Mouse (Mus musculus): ENCODE results near the gene Top2b.

The Top2b gene

DNA sequence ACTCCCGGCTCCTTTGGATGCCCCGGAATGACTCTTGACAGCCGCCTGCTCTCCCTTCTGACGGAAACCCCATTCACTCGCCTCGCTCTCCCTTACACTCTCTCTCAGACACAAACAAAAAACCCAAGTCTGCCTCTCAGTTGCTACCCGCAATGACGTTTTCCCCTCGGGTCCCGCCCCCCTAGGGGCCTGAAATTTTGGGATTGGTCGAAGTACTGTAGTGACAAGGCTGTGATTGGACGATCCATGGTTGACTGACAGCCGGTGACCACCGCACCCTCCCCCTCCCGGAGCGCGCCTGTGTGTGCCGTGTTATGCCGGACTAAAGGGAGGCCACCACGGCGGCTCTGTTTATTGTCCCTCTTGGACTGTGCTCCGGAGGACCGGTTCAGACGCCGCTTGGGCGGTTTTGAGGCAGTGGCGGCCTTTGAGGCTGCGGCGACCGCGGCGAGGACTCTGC lies at the start of gene Top2b:
Top2b (plus strand) TSS at position 302 of the 460 bp plus-strand sequence.
- DNase-seq (ENCODE audit: low read depth, low spot score): peak; percentile 84

- DNase-seq (ENCODE audit: low read depth, low spot score): no peak
These were observed 48.3 kb upstream of the Top2b start for GRCm38 (mm10) chr14:16316715-16317114.

GRCm38 (mm10) chr14:16319818-16320217 lies 45.2 kb upstream of the Top2b start:
- DNase-seq (ENCODE audit: low read depth, low spot score): no peak

- no peak for DNase-seq (ENCODE audit: low read depth, low spot score)
These were observed 40.6 kb upstream of the Top2b start for GRCm38 (mm10) chr14:16324394-16324793.

DNA sequence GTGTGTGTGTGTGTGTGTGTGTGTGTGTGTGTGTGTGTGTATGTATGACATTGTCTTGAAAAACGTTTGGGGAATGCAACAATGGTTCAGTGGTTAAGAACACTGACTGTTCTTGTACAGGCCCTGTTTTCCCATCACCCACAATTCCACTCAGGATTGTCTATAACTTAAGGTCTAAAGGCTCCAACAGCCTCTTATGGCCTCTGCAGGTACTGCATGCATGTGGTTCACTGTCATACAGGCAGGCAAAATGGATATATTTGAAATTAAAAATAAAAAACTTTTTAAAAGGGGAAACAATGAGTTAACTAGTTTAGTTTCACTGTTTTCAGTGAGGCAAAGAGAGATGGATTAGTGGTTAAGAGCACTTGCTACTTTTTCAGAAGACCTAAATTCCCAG lies 39.8 kb upstream of the Top2b start:
- DNase-seq (ENCODE audit: low read depth, low spot score): no peak

DNA sequence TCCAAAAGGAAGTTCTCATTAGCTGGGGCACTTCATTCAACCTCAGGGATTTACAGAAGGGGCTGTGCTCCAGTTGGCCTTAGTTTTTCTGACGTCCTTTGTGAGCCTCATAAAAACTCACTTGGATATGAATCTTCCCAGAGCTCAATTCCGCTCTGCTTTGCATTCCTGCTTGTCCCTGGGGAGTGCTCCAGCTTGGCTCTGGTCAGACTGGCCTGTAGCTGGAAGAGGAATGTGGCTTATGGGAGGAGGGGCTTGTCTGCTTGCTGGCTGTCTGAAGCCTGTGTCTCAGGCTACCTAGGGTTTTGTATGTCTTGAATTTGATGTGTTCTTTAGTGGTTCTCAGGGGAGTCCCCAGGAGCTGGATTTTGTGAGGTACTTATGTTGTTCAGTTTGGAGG lies 36.4 kb upstream of the Top2b start:
- DNase-seq (ENCODE audit: low read depth, low spot score): no peak

DNA sequence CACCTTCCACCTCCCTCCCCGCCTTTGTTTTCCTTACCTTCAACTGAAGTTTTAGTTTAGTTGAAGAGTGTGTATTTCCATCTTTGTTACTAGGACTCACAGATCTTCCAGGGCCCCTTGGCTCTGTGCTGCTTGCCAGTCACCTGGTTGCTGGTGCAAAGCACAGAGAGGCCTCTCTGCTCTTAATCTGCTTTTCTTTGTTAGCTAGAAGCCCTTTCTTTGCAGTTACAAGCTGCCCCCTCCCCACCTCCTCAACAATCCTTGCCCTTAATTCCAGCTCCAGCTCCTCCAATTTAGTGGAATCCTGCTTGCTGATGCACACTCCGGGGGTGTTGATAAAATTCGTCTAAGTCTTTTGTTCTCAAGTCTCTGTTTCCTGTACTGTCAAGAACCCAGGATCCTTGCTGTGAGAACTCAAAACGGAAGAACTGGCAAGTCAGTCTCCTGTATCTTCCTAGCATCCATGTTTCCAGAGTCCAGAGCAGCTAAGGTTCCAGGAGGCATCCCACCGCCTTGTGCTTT lies 36.0 kb upstream of the Top2b start:
- no peak for DNase-seq (ENCODE audit: low read depth, low spot score)

GRCm38 (mm10) chr14:16329756-16330155 lies 35.2 kb upstream of the Top2b start:
- DNase-seq (ENCODE audit: low read depth, low spot score): no peak

DNA sequence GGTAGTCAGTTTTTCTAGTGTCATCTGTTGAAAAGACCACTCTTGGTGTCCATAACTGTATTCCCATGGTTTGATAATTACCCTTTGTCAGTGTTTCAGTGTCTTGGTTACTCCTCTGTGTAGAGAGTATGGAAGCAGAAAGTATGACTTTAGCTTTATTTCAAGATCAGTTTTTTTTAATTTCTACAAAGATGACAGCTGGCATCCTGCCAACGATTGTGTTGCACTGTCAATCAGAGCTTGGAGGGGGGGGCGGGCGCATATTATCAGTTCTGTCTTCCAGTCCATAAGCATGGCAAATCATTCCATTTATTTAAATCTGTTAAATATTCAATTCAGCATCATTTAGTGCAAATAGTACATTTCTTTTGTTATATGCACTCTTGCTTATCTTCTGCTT lies 30.7 kb upstream of the Top2b start:
- no peak for DNase-seq (ENCODE audit: low read depth, low spot score)

- DNase-seq (ENCODE audit: low read depth, low spot score): no peak
These were observed 29.1 kb upstream of the Top2b start for GRCm38 (mm10) chr14:16335835-16336417.

DNA sequence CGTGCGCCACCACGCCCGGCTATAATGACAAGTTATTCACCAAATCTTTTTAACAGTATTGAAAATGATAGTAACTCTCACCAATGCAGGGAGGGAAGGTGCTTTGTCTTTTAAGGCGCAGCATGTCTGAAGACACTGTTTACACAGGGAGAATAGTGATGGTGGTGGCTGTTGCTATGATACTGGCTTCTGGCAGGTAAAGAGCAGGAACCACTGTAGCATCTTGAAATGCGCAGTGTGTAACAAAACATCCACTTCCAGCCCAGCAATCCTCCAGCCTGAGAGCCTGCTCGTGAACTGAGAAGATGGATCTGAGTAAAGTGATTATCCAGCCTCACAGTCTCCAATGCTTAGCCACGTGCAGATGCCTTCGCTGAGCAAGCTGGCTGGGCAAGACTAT lies 17.5 kb upstream of the Top2b start:
- DNase-seq (ENCODE audit: low read depth, low spot score): no peak

- DNase-seq (ENCODE audit: low read depth, low spot score): no peak
These were observed 5.3 kb upstream of the Top2b start for GRCm38 (mm10) chr14:16359704-16360103.

- DNase-seq (ENCODE audit: low read depth, low spot score): no peak
These were observed 683 bp upstream of the Top2b start for GRCm38 (mm10) chr14:16364161-16364831.

DNA sequence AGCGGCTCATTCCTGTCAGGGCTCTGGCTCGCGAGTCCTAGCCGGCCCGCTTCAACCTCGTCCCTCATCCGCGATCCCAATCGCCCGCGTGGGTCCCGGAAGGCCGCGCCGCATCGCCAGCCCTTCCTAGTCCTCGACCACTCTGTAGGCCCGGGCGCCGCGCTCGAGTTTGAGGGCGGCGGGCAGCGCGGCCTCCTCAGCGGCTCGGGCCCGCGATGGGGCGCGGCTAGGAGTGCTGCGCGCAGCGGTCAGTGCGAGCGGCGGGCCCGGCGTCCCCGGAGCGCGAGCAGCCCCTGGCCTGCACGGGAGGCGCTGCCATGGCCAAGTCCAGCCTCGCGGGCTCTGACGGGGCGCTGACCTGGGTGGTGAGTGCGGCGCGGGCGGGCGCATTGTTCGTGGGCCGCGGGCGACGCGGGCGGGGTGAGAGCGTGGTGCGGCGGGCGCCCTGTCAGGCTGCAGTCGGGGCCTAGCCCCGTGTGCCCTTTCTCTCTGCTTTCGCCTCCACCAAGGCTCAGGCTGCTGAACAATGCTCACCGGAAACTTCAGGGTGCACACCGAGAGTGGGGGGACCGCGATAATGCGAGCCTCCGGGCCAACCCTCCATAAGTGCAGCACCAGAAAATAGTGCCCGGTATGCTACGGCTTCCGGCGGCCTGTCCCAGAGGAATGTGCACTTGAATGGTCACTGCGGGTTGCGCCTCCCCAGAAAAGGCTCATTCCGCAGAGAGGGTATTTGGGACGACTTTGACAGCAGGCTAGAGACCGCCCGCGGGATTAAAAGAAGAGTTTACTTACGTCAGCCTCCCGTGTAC lies 589 bp downstream of the Top2b start:
- DNase-seq (ENCODE audit: low read depth, low spot score): no peak

DNA sequence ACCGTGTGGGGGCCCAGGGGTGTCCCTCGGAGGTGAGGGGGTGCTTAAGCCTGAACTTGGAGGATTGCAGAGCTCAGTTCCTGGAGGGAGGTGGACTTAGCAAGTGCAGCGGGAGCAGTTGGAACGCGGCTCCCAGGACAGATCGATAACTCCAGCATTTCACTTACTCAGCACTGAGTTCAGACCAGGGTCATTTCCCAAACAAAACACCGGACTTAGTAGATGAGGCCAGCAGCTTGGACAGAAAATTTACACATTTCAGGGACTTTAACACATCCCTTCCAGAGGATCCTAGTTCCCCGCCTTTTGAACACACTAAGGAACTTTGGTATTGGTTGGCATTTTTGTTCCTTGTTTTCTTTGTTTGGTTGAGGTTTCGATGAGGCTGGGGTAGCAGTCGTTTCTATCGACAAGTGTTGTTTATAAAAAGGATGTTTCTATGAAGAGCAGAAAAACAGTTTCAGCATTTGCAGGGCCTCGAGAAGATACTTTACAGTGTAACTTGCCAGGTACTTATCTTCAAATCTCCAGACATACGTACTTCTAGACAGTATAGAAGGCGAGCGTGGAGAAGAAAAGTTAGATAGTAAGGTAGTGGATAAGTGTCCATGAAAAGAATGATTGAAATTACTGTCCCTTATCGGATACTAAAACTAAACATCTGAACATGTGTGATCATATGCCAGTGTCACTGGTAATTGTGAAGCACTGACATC lies 1.4 kb downstream of the Top2b start:
- DNase-seq (ENCODE audit: low read depth, low spot score): no peak

GRCm38 (mm10) chr14:16366986-16367385 lies 2.0 kb downstream of the Top2b start:
- no peak for DNase-seq (ENCODE audit: low read depth, low spot score)

- DNase-seq (ENCODE audit: low read depth, low spot score): no peak
These were observed 7.8 kb downstream of the Top2b start for GRCm38 (mm10) chr14:16372761-16373160.

DNA sequence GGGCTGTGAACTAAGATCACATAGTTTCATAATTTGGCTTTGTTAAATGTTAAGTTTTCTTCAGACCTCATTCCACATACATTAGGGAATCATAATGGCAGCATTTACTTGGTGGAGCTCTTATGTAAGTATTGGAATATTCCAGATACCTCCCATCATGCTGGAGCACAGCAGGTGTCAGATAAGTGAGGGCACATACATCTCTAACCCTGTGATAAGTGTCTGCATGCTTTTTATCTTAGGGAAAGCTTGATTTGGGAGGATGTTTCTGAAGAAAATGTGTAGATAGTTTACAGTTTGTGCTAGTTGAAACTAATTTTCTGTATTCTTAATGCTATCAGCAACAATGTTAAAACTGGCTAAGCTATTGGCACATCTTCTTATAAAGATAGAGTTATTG lies 8.2 kb downstream of the Top2b start:
- DNase-seq (ENCODE audit: low read depth, low spot score): no peak

GRCm38 (mm10) chr14:16379917-16380570 lies 15.1 kb downstream of the Top2b start:
- no peak for DNase-seq (ENCODE audit: low read depth, low spot score)

GRCm38 (mm10) chr14:16384783-16385182 lies 19.8 kb downstream of the Top2b start:
- DNase-seq (ENCODE audit: low read depth, low spot score): no peak

GRCm38 (mm10) chr14:16405187-16405586 lies 40.2 kb downstream of the Top2b start:
- DNase-seq (ENCODE audit: low read depth, low spot score): no peak
